In genomic region chr15:96740091-96740490, GRCm38 (mm10) we compare ENCODE assay signal across 20 mouse cellular contexts.
"Had no signal": no experiment of that assay in that cellular context is flagged by ENCODE, and none has a peak within 500 bp of the region (broad histone marks: within the 10 kb centered on the region; RNA-seq: fewer than 3 reads in every experiment).

No protein-coding gene starts in this region.

- ATAC-seq: liver, postnatal 0 days; lung, postnatal 0 days; midbrain, embryonic 13.5 days; midbrain, embryonic 15.5 days had no signal

- H3K36me3 ChIP-seq: liver, embryonic 15.5 days; lung, embryonic 15.5 days; midbrain, embryonic 10.5 days; midbrain, embryonic 13.5 days; midbrain, embryonic 15.5 days; neural tube, embryonic 13.5 days; neural tube, embryonic 15.5 days had no signal

- DNase-seq: liver, postnatal 0 days; lung, adult 2 months; lung, postnatal 14 days; lung, postnatal 36 days; retina, postnatal 1 day; right cerebral cortex, adult 18-20 months; thymus, adult 18-20 months; thymus, postnatal 14 days; thymus, postnatal 36 days had no signal

- H3K9ac ChIP-seq: liver, embryonic 15.5 days; liver, postnatal 0 days; lung, embryonic 15.5 days; midbrain, embryonic 13.5 days; midbrain, embryonic 15.5 days; neural tube, embryonic 13.5 days; neural tube, embryonic 15.5 days had no signal

- H3K4me1 ChIP-seq: midbrain, embryonic 13.5 days; midbrain, embryonic 15.5 days; neural tube, embryonic 13.5 days had no signal

- H3K4me2 ChIP-seq: liver, embryonic 15.5 days; lung, embryonic 15.5 days; midbrain, embryonic 13.5 days; midbrain, embryonic 15.5 days; neural tube, embryonic 13.5 days; neural tube, embryonic 15.5 days had no signal

- H3K27ac ChIP-seq: liver, embryonic 15.5 days; lung, embryonic 15.5 days; macrophage; midbrain, embryonic 10.5 days; midbrain, embryonic 13.5 days; midbrain, embryonic 15.5 days; neural tube, embryonic 13.5 days; neural tube, embryonic 15.5 days had no signal

- H3K27me3 ChIP-seq: liver, embryonic 15.5 days; lung, embryonic 15.5 days; midbrain, embryonic 13.5 days; midbrain, embryonic 15.5 days; neural tube, embryonic 13.5 days; neural tube, embryonic 15.5 days had no signal

- H3K4me3 ChIP-seq: liver, embryonic 15.5 days; lung, embryonic 15.5 days; megakaryocyte, embryonic 14.5 days; midbrain, embryonic 10.5 days; midbrain, embryonic 13.5 days; midbrain, embryonic 15.5 days; myocyte; neural tube, embryonic 13.5 days; neural tube, embryonic 15.5 days had no signal

- H3K9me3 ChIP-seq: liver, embryonic 15.5 days; lung, embryonic 15.5 days; midbrain, embryonic 10.5 days; midbrain, embryonic 13.5 days; midbrain, embryonic 15.5 days; neural tube, embryonic 13.5 days; neural tube, embryonic 15.5 days had no signal
